Mouse (Mus musculus): ENCODE measurements at regions not wholly inside any gene's neighbourhood (a gene's known extent, or its start where the extent isn't known, plus 50 kb on each side); places are given as distances from the start of the nearest gene placed in this dataset.
A peak's percentile ranks its signal among the peaks of the same experiment; 100 is the strongest.

GRCm38 (mm10) chr8:102845362-102845761 is 59.9 kb upstream of the Cdh11 start:
- no peak overlapping the region for H3K9ac ChIP-seq
- H3K4me2 ChIP-seq (ENCODE audit: low read depth) = no peak overlapping the region

GRCm38 (mm10) chr8:102860021-102860420 is 74.6 kb upstream of the Cdh11 start:
- ATAC-seq = no peak
- H3K36me3 ChIP-seq (ENCODE audit: insufficient read depth) = no peaks in the 10 kb centered on the region
- no peak overlapping the region for H3K4me2 ChIP-seq (ENCODE audit: low read depth)
- no peak overlapping the region for H3K27ac ChIP-seq (ENCODE audit: low read depth, low read length)
- H3K9me3 ChIP-seq (ENCODE audit: low read length) = no peaks in the 10 kb centered on the region
- TF ChIP-seq CTCF (IDR thresholded peaks at IDR 0.05; ENCODE audit: low read depth) = no peak
- no peak overlapping the region for H3K9ac ChIP-seq
- DNase-seq = no peak
- no peaks in the 10 kb centered on the region for H3K4me1 ChIP-seq (ENCODE audit: insufficient read depth)
- no peak overlapping the region for H3K4me3 ChIP-seq (ENCODE audit: low read depth, low read length)
- no peaks in the 10 kb centered on the region for H3K27me3 ChIP-seq (ENCODE audit: insufficient read depth, low read length)
- WGBS = 88% methylated on average over 1 of the region's 1 CpGs

More at GRCm38 (mm10) chr8:102845362-102845761, 59.9 kb upstream of the Cdh11 start:
- no peak overlapping the region for H3K4me3 ChIP-seq (ENCODE audit: low read depth, low read length)
- ATAC-seq (no peak), DNase-seq (no peak)
- no peaks in the 10 kb centered on the region for H3K4me1 ChIP-seq (ENCODE audit: insufficient read depth)
- H3K36me3 ChIP-seq (ENCODE audit: insufficient read depth) = no peaks in the 10 kb centered on the region
- H3K9me3 ChIP-seq (ENCODE audit: low read length) = no peaks in the 10 kb centered on the region
- H3K27me3 ChIP-seq (ENCODE audit: insufficient read depth, low read length) = no peaks in the 10 kb centered on the region
- no peak overlapping the region for H3K27ac ChIP-seq (ENCODE audit: low read depth, low read length)
- TF ChIP-seq CTCF (IDR thresholded peaks at IDR 0.05; ENCODE audit: low read depth) = no peak

- no peak overlapping the region for H3K4me2 ChIP-seq (ENCODE audit: low read depth)
- no peaks in the 10 kb centered on the region for H3K9me3 ChIP-seq (ENCODE audit: low read length)
- TF ChIP-seq CTCF (IDR thresholded peaks at IDR 0.05; ENCODE audit: low read depth) = no peak
- no peak for ATAC-seq
- 87% methylated on average over 2 of the region's 2 CpGs for WGBS
- H3K4me1 ChIP-seq (ENCODE audit: insufficient read depth) = no peaks in the 10 kb centered on the region
- H3K4me3 ChIP-seq (ENCODE audit: low read depth, low read length) = no peak overlapping the region
- H3K36me3 ChIP-seq (ENCODE audit: insufficient read depth) = no peaks in the 10 kb centered on the region
- no peak for DNase-seq
- no peak overlapping the region for H3K27ac ChIP-seq (ENCODE audit: low read depth, low read length)
- no peak overlapping the region for H3K9ac ChIP-seq
- H3K27me3 ChIP-seq (ENCODE audit: insufficient read depth, low read length) = no peaks in the 10 kb centered on the region
Measured at GRCm38 (mm10) chr8:102899525-102899924, 114.1 kb upstream of the Cdh11 start.

GRCm38 (mm10) chr8:102900662-102901061 is 115.2 kb upstream of the Cdh11 start:
- DNase-seq (no peak), ATAC-seq (no peak)
- Histone ChIP-seq H3K36me3 (ENCODE audit: insufficient read depth) (no peaks in the 10 kb centered on the region), H3K4me3 (ENCODE audit: low read depth, low read length) (no peak overlapping the region), H3K27me3 (ENCODE audit: insufficient read depth, low read length) (no peaks in the 10 kb centered on the region), H3K4me2 (ENCODE audit: low read depth) (no peak overlapping the region), H3K9me3 (ENCODE audit: low read length) (no peaks in the 10 kb centered on the region), H3K4me1 (ENCODE audit: insufficient read depth) (no peaks in the 10 kb centered on the region), H3K27ac (ENCODE audit: low read depth, low read length) (no peak overlapping the region), H3K9ac (no peak overlapping the region)
- TF ChIP-seq CTCF (IDR thresholded peaks at IDR 0.05; ENCODE audit: low read depth) = no peak
- WGBS = 25% methylated on average over 5 of the region's 5 CpGs

GRCm38 (mm10) chr8:102907444-102907843 is 122.0 kb upstream of the Cdh11 start:
- no peak for ATAC-seq
- 75% methylated on average over 2 of the region's 2 CpGs for WGBS
- no peaks in the 10 kb centered on the region for H3K27me3 ChIP-seq (ENCODE audit: insufficient read depth, low read length)

GRCm38 (mm10) chr8:102931342-102931835 is 145.9 kb upstream of the Cdh11 start:
- 10% methylated on average over 3 of the region's 3 CpGs for WGBS
- DNase-seq = peak; percentile 6
- no peak overlapping the region for H3K4me2 ChIP-seq (ENCODE audit: low read depth)
- no peak overlapping the region for H3K9ac ChIP-seq
- peak; percentile 45; the same call in 1 of the 2 replicates for ATAC-seq
- H3K4me3 ChIP-seq (ENCODE audit: low read depth, low read length) = no peak overlapping the region
- H3K4me1 ChIP-seq (ENCODE audit: insufficient read depth) = no peaks in the 10 kb centered on the region
- H3K36me3 ChIP-seq (ENCODE audit: insufficient read depth) = no peaks in the 10 kb centered on the region
- H3K27me3 ChIP-seq (ENCODE audit: insufficient read depth, low read length) = no peaks in the 10 kb centered on the region
- no peak overlapping the region for H3K27ac ChIP-seq (ENCODE audit: low read depth, low read length)
- H3K9me3 ChIP-seq (ENCODE audit: low read length) = no peaks in the 10 kb centered on the region
- no peak for TF ChIP-seq CTCF (IDR thresholded peaks at IDR 0.05; ENCODE audit: low read depth)

More at GRCm38 (mm10) chr8:102907444-102907843, 122.0 kb upstream of the Cdh11 start:
- H3K9ac ChIP-seq = no peak overlapping the region
- no peaks in the 10 kb centered on the region for H3K9me3 ChIP-seq (ENCODE audit: low read length)
- DNase-seq = no peak
- H3K4me1 ChIP-seq (ENCODE audit: insufficient read depth) = no peaks in the 10 kb centered on the region
- no peaks in the 10 kb centered on the region for H3K36me3 ChIP-seq (ENCODE audit: insufficient read depth)
- no peak overlapping the region for H3K4me3 ChIP-seq (ENCODE audit: low read depth, low read length)
- no peak overlapping the region for H3K27ac ChIP-seq (ENCODE audit: low read depth, low read length)
- TF ChIP-seq CTCF (IDR thresholded peaks at IDR 0.05; ENCODE audit: low read depth) = no peak
- H3K4me2 ChIP-seq (ENCODE audit: low read depth) = no peak overlapping the region

GRCm38 (mm10) chr8:102938771-102939170 is 153.3 kb upstream of the Cdh11 start:
- DNase-seq (no peak), ATAC-seq (no peak)
- 88% methylated on average over 2 of the region's 2 CpGs for WGBS
- no peak overlapping the region for H3K27ac ChIP-seq (ENCODE audit: low read depth, low read length)
- no peak overlapping the region for H3K4me2 ChIP-seq (ENCODE audit: low read depth)
- H3K36me3 ChIP-seq (ENCODE audit: insufficient read depth) = no peaks in the 10 kb centered on the region
- H3K9ac ChIP-seq = no peak overlapping the region
- no peak overlapping the region for H3K4me3 ChIP-seq (ENCODE audit: low read depth, low read length)
- H3K9me3 ChIP-seq (ENCODE audit: low read length) = no peaks in the 10 kb centered on the region
- H3K27me3 ChIP-seq (ENCODE audit: insufficient read depth, low read length) = no peaks in the 10 kb centered on the region
- no peaks in the 10 kb centered on the region for H3K4me1 ChIP-seq (ENCODE audit: insufficient read depth)
- TF ChIP-seq CTCF (IDR thresholded peaks at IDR 0.05; ENCODE audit: low read depth) = no peak
